Mouse (Mus musculus) cerebellum, adult 11-12 months (tissue): Measurements from ENCODE around the gene Ror2.

ENCODE experiments used
- DNase-seq: peaks from one replicate; pipeline ENCODE4 v3.0.0; 2022

The Ror2 gene

DNA sequence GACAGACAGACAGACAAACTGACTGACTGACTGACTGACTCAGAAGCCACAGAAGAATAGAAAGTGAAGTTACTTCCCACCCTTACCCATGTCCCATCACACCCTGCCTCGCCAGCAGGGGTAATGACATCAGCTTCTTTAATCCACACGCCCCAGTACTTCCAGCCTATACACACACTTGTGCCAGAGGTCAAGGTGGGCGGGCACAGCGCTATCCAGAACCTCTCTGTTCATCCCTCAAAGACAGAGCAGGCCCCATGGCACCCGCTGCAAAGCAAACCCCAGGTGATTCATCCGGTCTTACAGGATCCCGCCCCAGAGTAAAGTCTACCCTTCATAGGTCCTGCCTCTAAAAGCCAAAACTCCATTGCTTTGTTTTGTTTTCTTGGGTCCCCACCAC, 53.5 kb downstream of the Ror2 start:
- DNase-seq: no peak

GRCm38 (mm10) chr13:53230446-53231161, 55.3 kb downstream of the Ror2 start:
- no peak for DNase-seq

DNA sequence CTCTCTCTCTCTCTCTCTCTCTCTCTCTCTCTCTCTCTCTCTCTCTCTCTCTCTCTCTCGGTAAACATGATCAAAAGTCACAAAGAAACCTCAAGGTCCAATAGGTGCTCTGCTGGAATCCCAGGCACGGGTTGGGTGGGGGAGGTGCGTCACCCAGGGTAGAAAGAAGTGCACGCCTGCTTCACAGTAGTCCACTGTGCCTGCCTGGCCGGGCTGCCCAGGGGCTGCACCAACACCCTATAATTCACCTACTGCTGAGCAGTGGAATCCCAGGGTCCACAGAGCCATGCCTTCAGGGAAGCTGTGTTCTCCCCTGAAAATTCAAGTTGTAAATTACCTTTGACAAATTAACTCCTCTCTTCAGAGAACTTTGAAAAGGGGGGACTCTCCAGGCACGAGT, 58.9 kb downstream of the Ror2 start:
- no peak for DNase-seq

GRCm38 (mm10) chr13:53226461-53226860, 59.5 kb downstream of the Ror2 start:
- no peak for DNase-seq

DNA sequence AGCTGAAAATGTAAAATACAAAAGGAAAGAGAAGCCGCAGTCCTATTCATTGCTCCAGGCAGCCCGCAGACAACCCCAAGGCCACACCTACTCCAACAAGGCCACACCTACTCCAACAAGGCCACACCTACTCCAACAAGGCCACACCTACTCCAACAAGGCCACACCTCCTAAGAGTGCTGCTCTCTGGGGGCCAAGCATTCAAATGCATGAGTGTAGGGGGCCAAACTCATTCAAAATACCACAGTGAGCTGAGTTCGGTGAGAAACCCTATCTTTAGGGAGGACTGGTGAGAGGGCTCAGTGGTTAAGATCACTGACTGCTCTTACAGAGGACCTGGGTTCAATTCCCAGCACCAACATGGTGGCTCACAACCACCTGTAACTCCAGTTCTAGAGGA, 60.0 kb downstream of the Ror2 start:
- DNase-seq: no peak

DNA sequence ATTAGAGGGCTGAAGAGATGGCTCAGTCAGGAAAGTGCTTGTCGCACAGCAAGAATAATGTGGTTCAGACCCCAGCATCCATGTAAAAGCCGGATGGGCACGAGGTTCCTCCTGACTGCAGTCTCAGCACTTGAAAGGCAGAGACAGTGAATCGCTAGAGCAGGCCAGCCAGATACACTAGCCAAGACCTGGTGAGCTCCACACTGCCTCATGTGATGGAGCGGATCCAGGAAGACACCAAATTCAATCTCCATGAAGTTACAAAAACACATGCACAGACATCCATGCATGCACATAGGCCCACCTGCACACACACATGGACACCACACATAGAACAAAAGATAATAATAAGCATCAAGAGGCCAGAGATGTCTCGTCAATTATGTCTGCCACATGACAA, 64.7 kb downstream of the Ror2 start:
- DNase-seq: no peak

- DNase-seq: no peak
Measured at GRCm38 (mm10) chr13:53219889-53220288, 66.0 kb downstream of the Ror2 start.

DNA sequence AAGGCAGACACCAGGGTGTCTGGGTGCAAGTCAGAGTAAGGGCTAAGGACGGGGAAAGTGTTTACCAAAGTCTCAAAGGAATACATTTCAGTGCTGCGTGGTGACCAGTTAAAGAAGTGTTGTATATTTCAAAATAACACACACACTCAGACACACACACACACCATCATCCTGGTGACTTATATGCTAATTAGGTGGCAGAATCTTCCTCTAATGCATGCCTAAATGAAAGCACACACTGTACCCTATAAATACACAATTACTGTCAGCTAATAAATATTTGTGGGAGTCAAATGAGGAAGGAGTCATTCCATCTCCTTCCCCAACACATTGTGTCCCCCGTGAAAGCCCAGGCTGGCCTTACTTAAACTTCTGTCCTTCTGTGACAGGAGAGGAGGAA, 66.5 kb downstream of the Ror2 start:
- DNase-seq: no peak

- DNase-seq: no peak
Measured at GRCm38 (mm10) chr13:53217396-53217975, 68.4 kb downstream of the Ror2 start.

DNA sequence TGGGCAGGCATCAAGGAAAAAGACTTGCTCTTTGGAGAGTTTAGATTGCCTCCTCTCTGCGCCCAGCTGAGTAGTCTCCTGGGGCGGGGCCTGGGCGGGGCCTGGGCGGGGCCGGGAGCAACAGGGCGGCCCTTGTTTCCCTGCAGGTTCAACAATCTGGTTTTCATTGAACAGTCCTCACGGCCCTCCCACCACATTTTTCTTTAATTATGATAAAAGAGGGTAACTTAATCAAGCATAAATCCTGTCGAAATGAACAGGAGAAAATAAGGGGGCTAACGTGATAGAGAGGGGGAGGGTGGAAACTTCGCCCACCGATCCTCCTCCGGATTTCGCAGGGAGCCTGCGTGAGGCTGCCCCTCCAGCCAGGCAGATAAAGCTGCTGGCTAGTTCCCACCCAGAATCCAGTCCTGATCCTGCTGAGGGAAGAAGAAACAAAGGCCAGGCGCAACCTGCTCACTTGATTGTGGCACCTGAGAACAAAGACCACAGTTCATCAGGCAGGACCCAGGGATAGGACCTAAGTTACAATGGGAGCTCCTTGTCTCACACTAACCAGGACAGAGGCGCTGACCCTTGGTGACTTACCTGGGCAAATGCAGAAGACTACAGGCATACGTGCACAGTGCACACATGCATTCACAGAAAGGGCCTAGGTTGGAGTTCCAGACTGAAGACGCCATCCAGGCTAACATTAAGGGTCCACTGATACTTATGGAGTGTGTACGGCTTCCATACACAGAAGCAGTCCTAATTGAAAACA, 73.8 kb downstream of the Ror2 start:
- no peak for DNase-seq

GRCm38 (mm10) chr13:53208556-53208955, 77.4 kb downstream of the Ror2 start:
- no peak for DNase-seq

DNA sequence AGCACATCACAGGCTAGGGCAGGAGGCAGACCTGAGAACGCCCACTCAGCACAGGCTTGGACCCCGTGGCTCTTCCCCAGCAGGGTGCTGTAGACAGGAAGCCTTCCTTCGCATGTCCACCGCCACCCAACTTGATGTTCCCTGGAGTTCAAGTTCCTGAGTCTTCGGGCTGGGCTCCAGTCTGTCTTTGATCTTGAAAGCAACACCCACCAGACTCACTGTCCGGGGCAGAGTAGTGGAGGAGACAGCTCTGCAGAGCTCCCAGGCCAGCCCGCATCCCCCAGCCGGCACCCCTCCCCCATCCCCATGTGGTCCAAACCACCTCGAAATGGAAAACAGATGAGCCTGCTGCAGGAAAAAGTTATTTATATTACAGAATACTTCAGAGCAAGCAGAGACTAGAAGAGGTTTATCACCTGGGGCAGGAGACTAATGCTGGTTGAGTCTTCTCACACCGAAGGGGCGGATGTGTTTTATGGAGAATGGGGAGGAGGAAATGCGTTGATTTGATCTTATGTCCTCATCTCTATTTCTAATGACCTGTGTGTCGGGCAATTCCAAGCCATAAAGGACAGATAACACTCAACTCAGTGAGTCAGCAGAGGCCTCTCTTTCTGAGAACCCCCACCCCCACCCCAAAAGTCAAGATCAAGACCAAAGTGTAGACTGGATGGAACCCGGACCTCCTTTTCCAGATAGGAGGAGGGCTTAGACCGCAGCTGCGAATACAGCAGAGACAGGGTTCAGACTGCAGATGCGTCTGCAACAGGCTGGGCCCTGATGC, 80.6 kb downstream of the Ror2 start:
- no peak for DNase-seq

DNA sequence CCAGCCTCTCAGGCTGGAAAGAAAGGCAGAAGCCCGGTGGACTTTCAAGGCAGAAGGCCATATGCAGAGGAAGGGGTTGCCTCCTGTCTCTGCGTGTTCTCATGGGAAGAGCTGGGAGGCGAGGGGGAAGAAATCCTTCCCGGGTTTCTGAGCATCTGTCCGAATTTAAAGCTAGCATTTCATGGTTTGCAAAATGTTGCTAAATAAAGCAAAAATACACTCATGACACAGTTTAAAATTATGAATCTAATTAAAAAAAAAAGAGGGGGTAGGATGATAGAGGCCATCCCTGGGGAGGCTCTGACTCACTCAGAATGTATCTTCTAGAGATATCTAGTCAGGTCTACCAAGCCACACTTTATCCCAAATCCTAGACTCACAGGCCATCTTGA, 83.5 kb downstream of the Ror2 start:
- no peak for DNase-seq

- no peak for DNase-seq
Measured at GRCm38 (mm10) chr13:53201628-53202438, 84.1 kb downstream of the Ror2 start.

DNA sequence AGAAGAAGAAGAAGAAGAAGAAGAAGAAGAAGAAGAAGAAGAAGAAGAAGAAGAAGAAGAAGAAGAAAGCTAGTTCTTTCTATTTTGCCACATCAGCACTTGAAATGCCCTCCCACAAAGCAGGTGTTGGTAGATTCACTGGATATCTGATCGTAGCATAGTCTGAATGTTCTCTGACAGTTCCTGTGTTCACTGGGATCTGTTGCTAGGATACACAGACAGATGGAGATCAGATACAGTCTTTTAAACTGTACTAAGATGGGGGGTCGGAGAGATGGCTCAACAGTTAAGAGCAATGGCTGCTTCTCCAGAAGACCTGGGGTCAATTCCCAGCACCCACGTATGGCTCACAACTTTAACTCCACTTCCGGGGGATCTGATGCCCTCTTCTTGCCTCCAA, 85.8 kb downstream of the Ror2 start:
- no peak for DNase-seq

GRCm38 (mm10) chr13:53199262-53199661, 86.7 kb downstream of the Ror2 start:
- DNase-seq: no peak

DNA sequence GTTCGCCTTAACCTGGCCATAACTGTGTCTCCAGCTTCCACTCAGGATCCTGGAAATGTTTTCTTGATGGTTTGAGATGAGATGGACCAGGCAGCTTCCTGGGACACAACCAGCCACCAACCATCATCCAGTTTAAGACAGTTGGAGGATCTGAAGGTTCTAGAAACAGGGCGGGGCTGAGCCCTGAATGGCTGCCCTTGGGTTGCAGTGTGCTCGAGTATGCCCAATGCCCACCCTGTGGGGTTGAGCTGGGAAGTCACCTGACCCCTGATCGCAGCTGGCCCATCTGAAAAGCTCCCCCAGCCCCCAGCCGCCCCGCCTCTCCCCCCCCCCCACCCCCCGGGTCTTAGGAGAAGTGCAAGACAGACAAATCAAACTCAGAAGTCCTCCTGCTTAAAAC, 89.2 kb downstream of the Ror2 start:
- DNase-seq: no peak

GRCm38 (mm10) chr13:53195951-53196677, 89.8 kb downstream of the Ror2 start:
- no peak for DNase-seq

- DNase-seq: no peak
Measured at GRCm38 (mm10) chr13:53194306-53194705, 91.6 kb downstream of the Ror2 start.

DNA sequence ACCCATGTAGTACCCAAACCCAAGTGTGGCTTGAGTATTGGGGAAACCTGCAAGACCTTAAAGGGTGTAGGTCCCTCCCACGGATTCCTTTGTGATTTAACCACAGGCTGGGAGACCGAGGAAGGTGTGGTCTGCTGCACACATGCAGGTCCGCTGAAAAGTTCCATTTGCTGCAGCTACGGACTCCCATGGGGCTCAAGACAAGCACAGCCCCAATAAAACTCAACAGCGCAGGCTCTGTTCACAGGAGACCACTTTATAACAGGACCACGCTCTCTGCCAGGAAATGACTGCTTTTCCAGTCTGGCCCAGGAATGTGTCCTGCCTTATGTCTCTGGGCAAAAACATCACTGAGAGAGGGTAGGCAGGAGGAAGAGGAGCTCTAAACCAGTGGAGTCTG, 92.2 kb downstream of the Ror2 start:
- DNase-seq: no peak

GRCm38 (mm10) chr13:53192286-53192685, 93.6 kb downstream of the Ror2 start:
- no peak for DNase-seq

GRCm38 (mm10) chr13:53191657-53192056, 94.3 kb downstream of the Ror2 start:
- DNase-seq: no peak
